Mouse (Mus musculus) limb, embryonic 12.5 days (tissue): Measurements from ENCODE around the gene Rdh5. TPM values are rescaled to one million over a fixed set of nuclear protein-coding genes. Genes with fewer than 3 reads are reported as not detected.
A peak's percentile ranks its signal among the peaks of the same experiment; 100 is the strongest.

Experiments used
- ATAC-seq: fragments of 200-750 bp; cut with Nextera tagmentation; 2 replicates; pipeline ENCODE4 v1.8.0; 2017; ENCODE audit warnings: low read depth, moderate TSS enrichment; ENCODE audit not compliant: insufficient number of reproducible peaks, insufficient read depth, low FRiP score, low TSS enrichment
- H3K27ac ChIP-seq: fragments of 300-500 bp; sonication (generic); 2 replicates; pipeline ENCODE4 v1.5.1; 2016; ENCODE audit warnings: mild to moderate bottlenecking, moderate library complexity
- H3K27me3 ChIP-seq: fragments of 300-500 bp; sonication (generic); 2 replicates; pipeline ENCODE4 v1.6.1; 2016; ENCODE audit warnings: mild to moderate bottlenecking, moderate library complexity
- H3K36me3 ChIP-seq: fragments of 300-500 bp; sonication (generic); 2 replicates; pipeline ENCODE4 v1.6.1; 2016; ENCODE audit warnings: mild to moderate bottlenecking, moderate library complexity
- H3K4me1 ChIP-seq: fragments of 300-500 bp; sonication (generic); replicated peaks from 2 replicates; pipeline ENCODE4 v1.6.1; 2016
- H3K4me2 ChIP-seq: fragments of 300-500 bp; sonication (generic); 2 replicates; pipeline ENCODE4 v1.6.1; 2016; ENCODE audit warnings: mild to moderate bottlenecking, moderate library complexity
- H3K4me3 ChIP-seq: fragments of 300-500 bp; sonication (generic); replicated peaks from 2 replicates; pipeline ENCODE4 v1.5.1; 2016; ENCODE audit warnings: mild to moderate bottlenecking
- H3K9ac ChIP-seq: fragments of 300-500 bp; sonication (generic); replicated peaks from 2 replicates; pipeline ENCODE4 v1.6.1; 2016; ENCODE audit warnings: mild to moderate bottlenecking, moderate library complexity
- H3K9me3 ChIP-seq: fragments of 300-500 bp; sonication (generic); 2 replicates; pipeline ENCODE4 v1.6.1; 2016; ENCODE audit warnings: mild to moderate bottlenecking, moderate library complexity
- WGBS: fragments of 180-500 bp; shearing (Covaris S2); methylation state at CpG from one replicate; pipeline ENCODE4 v1.1.7; 2016; 5-methylcytosine and 5-hydroxymethylcytosine counted together
- polyA plus RNA-seq: library from polyadenylated mRNA; unstranded; fragments of >200 nt; fragmentation: Nextera tagmentation; extraction: Ambion mirVana; gene quantifications from 2 replicates; pipeline ENCODE4 v1.2.1, GENCODE M21; 2016

Gene Rdh5
- polyA plus RNA-seq, 1 experiment from 2014 or later = 11.4 TPM

GRCm38 (mm10) chr10:128901409-128901808 lies 21.3 kb downstream of the Rdh5 start:
- no peaks in the 10 kb centered on the region for H3K9me3 ChIP-seq
- no peak overlapping the region for H3K9ac ChIP-seq
- 0 out of 2 replicates have a peak, but pooled peaks cover 7% of the 10 kb centered on the region for H3K4me1 ChIP-seq
- 70% methylated on average over 1 of the region's 1 CpGs for WGBS
- ATAC-seq = no peak
- H3K27me3 ChIP-seq = peaks cover 8% of the 10 kb centered on the region
- H3K4me2 ChIP-seq = no peak overlapping the region
- no peak overlapping the region for H3K4me3 ChIP-seq
- no peak overlapping the region for H3K27ac ChIP-seq
- H3K36me3 ChIP-seq = no peaks in the 10 kb centered on the region

- H3K4me3 ChIP-seq = no peak within 1 kb of the TSS
- WGBS = 87% methylated on average over 3 of the region's 3 CpGs
- no peaks in the 10 kb centered on the region for H3K36me3 ChIP-seq
- H3K4me2 ChIP-seq = no peak within 1 kb of the TSS
- H3K27ac ChIP-seq = no peak within 1 kb of the TSS
- peaks cover 14% of the 10 kb centered on the region; the same call in 1 of the 2 replicates for H3K4me1 ChIP-seq
- no peaks in the 10 kb centered on the region for H3K9me3 ChIP-seq
- peaks cover 15% of the 10 kb centered on the region for H3K27me3 ChIP-seq
- ATAC-seq = no peak
- H3K9ac ChIP-seq = no peak within 1 kb of the TSS
These were observed 22.0 kb downstream of the Rdh5 start, which contains the start of gene Cd63 for GRCm38 (mm10) chr10:128900698-128901097. Gene Cd63, plus strand, starts transcription at chr10:128900989.

DNA sequence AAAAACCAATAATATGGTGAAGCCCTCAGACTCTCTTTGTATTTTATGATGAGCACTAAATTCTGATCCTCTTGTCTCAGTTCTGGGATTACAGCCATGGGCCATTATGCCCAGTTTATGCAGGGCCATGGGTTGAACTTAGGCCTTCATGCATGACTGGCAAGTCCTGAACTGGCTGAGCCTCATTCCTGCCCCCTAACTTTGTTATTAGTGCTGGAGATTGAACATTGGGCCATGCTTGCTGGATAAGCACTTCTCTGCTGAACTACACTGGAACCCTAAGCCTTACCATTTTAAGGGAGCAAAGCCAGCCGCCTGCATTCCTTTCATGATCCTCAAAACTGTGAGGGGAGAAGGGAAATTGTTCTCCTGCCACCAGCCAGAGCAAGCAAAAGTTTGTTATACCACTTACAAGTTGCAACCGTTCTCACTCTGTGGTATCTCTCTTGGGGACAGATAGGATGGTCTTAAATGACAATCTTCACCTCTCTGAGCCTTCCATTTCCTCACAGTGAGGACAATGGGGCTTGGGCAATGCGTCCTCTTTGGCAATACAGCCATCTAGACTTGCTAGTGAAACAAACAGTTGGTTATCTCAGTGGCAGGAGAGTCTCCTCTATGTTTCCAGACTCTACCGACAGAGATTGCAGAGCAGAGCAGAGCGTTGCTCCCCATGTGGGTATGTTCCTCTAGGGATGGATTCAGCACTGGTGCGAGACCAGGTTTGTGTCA lies 22.8 kb downstream of the Rdh5 start:
- Histone ChIP-seq H3K27me3 (peaks cover 16% of the 10 kb centered on the region), H3K9me3 (no peaks in the 10 kb centered on the region), H3K9ac (no peak overlapping the region), H3K27ac (no peak overlapping the region), H3K36me3 (no peaks in the 10 kb centered on the region), H3K4me2 (no peak overlapping the region), H3K4me3 (no peak overlapping the region), H3K4me1 (peaks cover 20% of the 10 kb centered on the region; the same call in 1 of the 2 replicates)
- ATAC-seq = no peak
- WGBS = 81% methylated on average over 6 of the region's 6 CpGs

DNA sequence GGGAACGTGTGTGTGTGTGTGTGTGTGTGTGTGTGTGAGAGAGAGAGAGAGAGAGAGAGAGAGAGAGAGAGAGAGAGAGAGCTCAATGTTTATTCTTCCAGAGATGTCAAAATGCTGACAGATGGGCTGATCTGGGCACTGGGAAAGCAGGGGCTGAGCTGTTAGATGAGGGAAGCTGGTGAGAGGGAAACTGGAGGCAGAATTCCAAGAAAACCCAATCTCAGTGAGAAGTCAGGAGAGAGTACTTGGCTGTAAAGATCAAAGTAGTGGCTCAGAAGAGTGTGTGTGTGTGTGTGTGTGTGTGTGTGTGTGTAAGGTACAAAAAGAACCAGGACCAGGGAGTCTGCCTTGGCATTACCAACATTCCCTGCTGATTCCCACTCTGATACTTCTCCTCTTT lies 25.2 kb downstream of the Rdh5 start:
- no peak overlapping the region for H3K27ac ChIP-seq
- H3K9me3 ChIP-seq = no peaks in the 10 kb centered on the region
- no peak overlapping the region for H3K9ac ChIP-seq
- no peaks in the 10 kb centered on the region for H3K36me3 ChIP-seq
- ATAC-seq = no peak
- peaks cover 16% of the 10 kb centered on the region for H3K27me3 ChIP-seq
- WGBS = 6% methylated on average over 1 of the region's 1 CpGs
- H3K4me3 ChIP-seq = no peak overlapping the region
- peaks cover 26% of the 10 kb centered on the region for H3K4me1 ChIP-seq
- no peak overlapping the region for H3K4me2 ChIP-seq

DNA sequence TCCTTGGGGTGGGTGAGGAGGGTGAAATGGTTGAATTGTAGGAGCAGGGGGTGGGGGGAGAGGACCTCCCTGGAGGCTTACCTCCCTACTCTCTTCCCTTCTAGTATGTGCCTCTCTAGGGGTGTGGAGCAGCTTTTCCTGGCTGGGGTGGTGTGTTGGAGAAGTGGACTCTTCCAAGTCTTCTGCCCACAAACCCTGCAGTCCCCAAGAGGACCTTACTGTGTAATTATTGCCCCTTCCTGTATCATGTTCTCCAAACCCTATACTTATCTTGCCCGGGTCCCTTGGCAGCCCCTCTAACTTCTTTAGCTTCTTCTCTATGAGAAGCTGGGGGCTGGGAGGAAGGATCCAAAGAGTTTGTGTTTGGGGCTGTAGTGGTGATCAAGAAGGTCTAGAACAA lies 25.9 kb downstream of the Rdh5 start:
- 39% methylated on average over 1 of the region's 1 CpGs for WGBS
- Histone ChIP-seq H3K4me1 (peaks cover 30% of the 10 kb centered on the region), H3K4me3 (no peak overlapping the region), H3K9me3 (no peaks in the 10 kb centered on the region), H3K27ac (no peak overlapping the region), H3K36me3 (no peaks in the 10 kb centered on the region), H3K27me3 (peaks cover 16% of the 10 kb centered on the region), H3K9ac (no peak overlapping the region; the same call in 1 of the 2 replicates), H3K4me2 (peak overlapping the region; percentile 45; the same call in 1 of the 2 replicates)
- no peak for ATAC-seq

GRCm38 (mm10) chr10:128895952-128896693 lies 26.6 kb downstream of the Rdh5 start:
- ATAC-seq = no peak
- H3K27ac ChIP-seq = no peak overlapping the region
- H3K36me3 ChIP-seq = no peaks in the 10 kb centered on the region
- peak overlapping the region; percentile 27 for H3K4me3 ChIP-seq
- WGBS = 3% methylated on average over 17 of the region's 17 CpGs
- H3K4me1 ChIP-seq = peaks cover 30% of the 10 kb centered on the region
- peak overlapping the region; percentile 45 for H3K4me2 ChIP-seq
- H3K9ac ChIP-seq = peak overlapping the region; percentile 38
- H3K9me3 ChIP-seq = no peaks in the 10 kb centered on the region
- peaks cover 16% of the 10 kb centered on the region for H3K27me3 ChIP-seq

DNA sequence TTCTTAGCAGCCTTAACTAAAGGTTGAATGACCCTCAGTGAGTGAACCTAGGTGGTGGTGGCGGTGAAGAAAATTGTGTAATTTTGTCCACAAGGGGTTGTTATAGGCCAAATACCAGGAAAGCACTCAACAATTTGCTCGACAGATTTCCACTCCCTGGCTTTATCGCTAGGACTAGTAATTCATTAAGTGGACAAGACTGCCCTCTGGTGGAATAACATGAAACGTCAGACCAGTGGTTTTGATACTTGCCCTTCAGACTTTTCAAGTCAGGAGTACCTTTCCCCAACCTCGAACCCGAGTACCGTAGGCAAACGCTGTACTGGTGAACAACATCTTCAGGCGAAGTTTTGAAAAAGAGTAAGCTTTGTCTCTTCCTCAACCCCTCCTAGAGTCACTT lies 27.3 kb downstream of the Rdh5 start:
- H3K9me3 ChIP-seq = no peaks in the 10 kb centered on the region
- H3K4me2 ChIP-seq = peak overlapping the region; percentile 45
- WGBS = under 1% methylated on average over 9 of the region's 9 CpGs
- H3K9ac ChIP-seq = peak overlapping the region; percentile 38; the same call in 1 of the 2 replicates
- ATAC-seq = no peak
- peak overlapping the region; percentile 27; the same call in 1 of the 2 replicates for H3K4me3 ChIP-seq
- H3K36me3 ChIP-seq = no peaks in the 10 kb centered on the region
- H3K27ac ChIP-seq = no peak overlapping the region
- peaks cover 16% of the 10 kb centered on the region for H3K27me3 ChIP-seq
- peaks cover 30% of the 10 kb centered on the region for H3K4me1 ChIP-seq

DNA sequence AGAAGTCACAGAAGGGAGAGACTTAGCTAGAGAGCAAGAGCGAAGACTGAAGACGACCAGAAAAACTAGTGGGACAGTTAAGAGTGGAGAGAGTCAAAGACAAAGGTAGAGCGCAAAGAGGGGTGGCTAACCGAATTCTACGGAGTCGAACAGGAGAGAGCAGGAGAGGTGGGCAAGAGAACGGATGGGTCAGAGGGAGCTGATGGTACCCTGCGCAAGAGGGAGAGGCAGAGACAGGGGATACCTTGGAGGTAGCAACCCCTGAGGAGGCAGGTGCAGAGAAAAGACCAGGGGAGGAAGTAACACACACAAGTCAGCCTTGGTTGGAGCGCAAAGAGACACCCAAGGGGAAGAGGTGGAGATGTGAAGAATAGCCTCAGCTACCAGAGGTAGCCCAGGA lies 30.4 kb downstream of the Rdh5 start:
- H3K9ac ChIP-seq = peak overlapping the region; percentile 86
- peaks cover 16% of the 10 kb centered on the region for H3K27me3 ChIP-seq
- no peak for ATAC-seq
- peak overlapping the region; percentile 87 for H3K4me3 ChIP-seq
- H3K4me2 ChIP-seq = peak overlapping the region; percentile 86
- peaks cover 50% of the 10 kb centered on the region for H3K4me1 ChIP-seq
- 1% methylated on average over 9 of the region's 9 CpGs for WGBS
- peaks cover 10% of the 10 kb centered on the region for H3K36me3 ChIP-seq
- peak overlapping the region; percentile 97 for H3K27ac ChIP-seq
- H3K9me3 ChIP-seq = no peaks in the 10 kb centered on the region

- H3K27ac ChIP-seq = peak within 1 kb of the TSS; percentile 97
- H3K9me3 ChIP-seq = no peaks in the 10 kb centered on the region
- peaks cover 48% of the 10 kb centered on the region for H3K4me1 ChIP-seq
- H3K4me2 ChIP-seq = peak within 1 kb of the TSS; percentile 86
- H3K36me3 ChIP-seq = peaks cover 17% of the 10 kb centered on the region
- peaks cover 8% of the 10 kb centered on the region for H3K27me3 ChIP-seq
- H3K9ac ChIP-seq = peak within 1 kb of the TSS; percentile 86
- H3K4me3 ChIP-seq = peak within 1 kb of the TSS; percentile 87
- whole genome bisulfite sequencing = 1% methylated on average over 55 of the region's 89 CpGs
- ATAC-seq = peak; percentile 54
These were observed 31.2 kb downstream of the Rdh5 start, which contains the start of gene Gdf11 for GRCm38 (mm10) chr10:128891296-128892094. Gene Gdf11, minus strand, starts transcription at chr10:128891718.

DNA sequence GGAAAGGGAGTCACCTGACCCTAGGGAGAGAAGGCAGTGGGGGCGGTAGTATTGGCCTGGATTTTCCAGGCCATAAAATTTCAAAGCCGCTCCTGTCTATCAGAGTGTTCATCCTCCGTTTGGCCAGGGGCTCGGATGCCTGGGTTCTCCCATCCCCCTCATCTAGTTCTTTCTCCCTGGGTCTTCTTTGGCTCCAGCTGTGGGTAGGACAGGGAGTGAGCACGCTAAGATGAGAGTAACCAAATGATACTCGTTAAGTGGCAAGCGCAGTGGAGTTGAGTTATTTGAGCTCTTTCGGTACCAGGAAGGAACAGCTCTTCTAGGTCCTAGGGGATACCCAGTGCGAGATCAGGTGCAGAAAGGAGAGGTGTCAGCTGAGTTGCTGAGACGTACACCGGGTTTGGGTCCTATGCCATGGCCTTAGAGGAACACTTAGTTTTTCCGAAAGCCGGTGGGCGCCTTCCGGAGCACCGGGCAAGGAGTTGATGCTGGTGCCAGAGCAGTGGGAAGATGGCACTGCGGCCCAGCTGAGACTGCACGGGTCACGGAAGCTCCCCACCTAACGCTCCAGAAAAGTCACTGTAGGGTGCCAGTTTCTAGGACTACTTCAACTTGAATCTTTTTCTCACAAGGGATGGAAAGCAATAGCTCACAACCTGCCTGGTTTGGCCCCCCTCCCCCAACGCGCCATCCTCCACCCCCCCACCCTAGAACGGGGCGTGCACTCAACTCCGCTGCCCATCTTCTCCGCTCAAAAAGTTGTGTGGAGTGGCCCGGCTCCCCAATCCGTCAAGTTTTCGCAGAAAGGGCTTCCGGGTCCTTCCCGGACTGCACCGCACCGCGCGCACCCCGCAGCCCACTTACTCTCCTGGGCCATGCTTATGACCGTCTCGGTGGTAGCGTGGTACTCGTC lies 32.0 kb downstream of the Rdh5 start:
- no peaks in the 10 kb centered on the region; the same call in 1 of the 2 replicates for H3K27me3 ChIP-seq
- H3K4me3 ChIP-seq = peak overlapping the region; percentile 87
- H3K4me1 ChIP-seq = peaks cover 43% of the 10 kb centered on the region
- peak; percentile 6; the same call in 1 of the 2 replicates for ATAC-seq
- H3K27ac ChIP-seq = peak overlapping the region; percentile 97
- H3K9me3 ChIP-seq = no peaks in the 10 kb centered on the region
- peaks cover 26% of the 10 kb centered on the region for H3K36me3 ChIP-seq
- H3K4me2 ChIP-seq = peak overlapping the region; percentile 86
- under 1% methylated on average over 40 of the region's 40 CpGs for WGBS
- peak overlapping the region; percentile 86 for H3K9ac ChIP-seq
